Mouse (Mus musculus): ENCODE results near the gene Triap1. TPM values are rescaled to one million over a fixed set of nuclear protein-coding genes. Genes with fewer than 3 reads are reported as not detected.

The Triap1 gene
- polyA plus RNA-seq, 1 experiment from 2014 or later: 64.4 TPM

DNA sequence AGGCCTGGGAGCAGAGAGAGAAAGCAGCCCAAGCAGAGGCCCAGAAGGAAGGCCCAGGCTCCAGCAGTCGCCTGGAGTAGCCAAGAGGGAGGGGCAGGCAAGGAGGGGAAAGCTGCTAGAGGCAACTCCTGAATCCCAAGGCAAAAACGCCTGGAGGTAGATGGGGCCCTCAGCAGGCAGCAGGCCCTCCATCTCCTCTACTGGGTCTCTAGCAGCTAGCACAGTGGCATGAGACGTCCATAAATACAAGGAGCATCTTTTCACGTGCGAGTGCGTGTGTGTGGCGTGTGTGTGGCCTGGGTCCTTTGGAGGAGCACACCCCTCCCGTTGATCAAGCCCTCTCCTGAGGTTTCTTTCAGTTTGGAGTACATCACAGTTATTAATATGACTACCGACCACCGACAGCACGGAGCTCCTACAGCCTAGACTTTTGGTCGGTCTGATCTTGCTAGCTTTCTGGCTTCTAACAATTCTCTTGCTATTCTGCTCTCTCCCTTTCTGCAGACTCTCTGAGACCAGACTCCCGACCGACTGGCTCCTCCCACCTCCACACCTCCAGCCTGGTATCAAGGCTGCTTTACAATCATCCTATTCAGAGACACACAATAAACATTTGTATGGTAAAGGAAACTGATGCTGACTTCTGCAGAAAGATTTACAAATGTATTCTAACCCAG, 23.9 kb upstream of the Triap1 start:
- H3K27ac ChIP-seq: peak overlapping the region; percentile 88
- H3K36me3 ChIP-seq: no peaks in the 10 kb centered on the region
- 7% methylated on average over 14 of the region's 14 CpGs for WGBS
- H3K9me3 ChIP-seq: no peaks in the 10 kb centered on the region
- ATAC-seq (ENCODE audit: insufficient number of reproducible peaks, insufficient read depth, low FRiP score, low TSS enrichment, low read depth): no peak
- H3K27me3 ChIP-seq: no peaks in the 10 kb centered on the region
- peak overlapping the region; percentile 59 for H3K9ac ChIP-seq
- H3K4me1 ChIP-seq: peaks cover 51% of the 10 kb centered on the region
- H3K4me2 ChIP-seq: peak overlapping the region; percentile 81
- no peak overlapping the region for H3K4me3 ChIP-seq

DNA sequence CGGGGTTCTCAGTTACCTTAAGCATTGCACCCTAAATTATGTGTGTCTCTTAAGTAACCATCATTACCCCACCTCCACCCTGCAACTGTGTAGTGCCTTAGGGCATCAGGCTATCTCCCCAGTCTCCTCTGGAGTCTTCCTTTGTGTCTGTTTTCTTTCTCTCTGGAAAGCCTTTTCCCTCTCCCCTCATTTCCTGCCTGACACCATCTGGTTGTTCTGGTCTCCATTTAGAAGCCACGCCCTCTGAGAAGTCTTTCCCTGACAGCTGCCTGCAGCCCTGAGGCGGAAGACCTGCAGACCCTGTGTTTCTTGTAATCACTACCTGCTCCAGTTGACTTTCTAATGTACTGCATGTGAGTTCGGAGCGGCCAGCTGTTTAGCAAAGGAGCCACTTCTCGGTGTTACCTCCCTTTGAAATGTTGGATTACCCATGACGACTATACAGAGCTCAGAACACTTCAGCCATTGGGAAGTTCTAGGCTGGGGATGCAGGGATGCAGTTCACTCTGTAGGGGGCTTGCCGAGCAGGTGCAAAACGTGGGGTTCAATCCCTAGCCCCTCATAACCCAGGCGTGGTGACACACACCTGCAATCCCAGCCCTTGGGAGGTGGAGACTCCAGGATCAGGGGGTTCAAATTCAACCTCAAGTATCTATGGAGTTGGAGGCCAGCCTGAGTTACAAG, 23.2 kb upstream of the Triap1 start:
- Histone ChIP-seq H3K27ac (peak overlapping the region; percentile 88), H3K4me2 (peak overlapping the region; percentile 81), H3K4me3 (peak overlapping the region; percentile 8; the same call in 1 of the 2 replicates), H3K9ac (0 out of 2 replicates have a peak overlapping the region, but pooled peaks have one; percentile 49), H3K4me1 (peaks cover 49% of the 10 kb centered on the region), H3K36me3 (no peaks in the 10 kb centered on the region), H3K9me3 (no peaks in the 10 kb centered on the region), H3K27me3 (no peaks in the 10 kb centered on the region)
- 2% methylated on average over 10 of the region's 10 CpGs for WGBS
- peak; percentile 23; the same call in 1 of the 2 replicates for ATAC-seq (ENCODE audit: insufficient number of reproducible peaks, insufficient read depth, low FRiP score, low TSS enrichment, low read depth)

DNA sequence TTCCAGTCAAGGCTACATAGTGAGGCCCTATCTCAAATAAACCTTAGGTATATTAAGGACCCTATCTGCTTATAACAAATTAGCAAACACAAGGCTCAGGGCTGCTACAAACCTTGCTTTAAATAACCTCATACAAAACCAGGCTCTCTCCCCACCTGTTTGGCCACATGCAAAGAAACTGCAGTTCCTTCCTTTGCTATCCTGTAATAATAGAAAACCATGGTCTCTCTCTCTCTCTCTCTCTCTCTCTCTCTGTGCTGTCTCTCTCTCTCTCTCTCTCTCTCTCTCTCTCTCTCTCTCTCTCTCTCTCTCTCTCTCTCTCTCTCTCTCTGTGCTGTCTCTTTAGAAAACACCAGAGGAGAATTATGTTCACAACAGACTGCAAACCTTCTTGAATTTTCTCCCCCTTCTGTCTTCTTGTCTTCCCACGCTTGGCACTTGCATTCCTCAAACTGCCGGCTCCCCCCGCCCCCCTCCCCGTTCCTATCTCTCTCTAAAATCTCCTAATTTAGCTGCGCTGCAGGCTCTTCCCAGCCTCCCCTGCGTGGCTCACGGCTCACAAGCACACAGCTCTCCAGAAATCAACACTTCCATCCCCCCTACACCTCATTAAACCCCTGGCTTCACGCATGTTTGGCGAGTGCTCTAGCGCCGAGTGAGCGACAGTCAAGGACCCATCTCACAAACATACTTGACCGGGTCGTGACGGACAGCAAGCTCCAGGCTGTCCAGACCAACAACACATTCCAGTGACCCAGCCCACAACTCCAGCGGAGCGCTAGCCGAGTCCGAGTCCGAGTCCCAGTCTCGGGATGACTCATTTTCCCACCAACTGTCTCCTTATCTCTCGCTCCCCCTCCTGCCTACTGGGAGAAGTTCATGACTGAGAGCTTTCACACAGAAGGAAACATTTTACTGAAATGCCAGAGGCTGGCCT, 21.8 kb upstream of the Triap1 start:
- Histone ChIP-seq H3K4me1 (peaks cover 38% of the 10 kb centered on the region), H3K9ac (peak overlapping the region; percentile 67), H3K9me3 (no peaks in the 10 kb centered on the region), H3K4me3 (peak overlapping the region; percentile 43), H3K27ac (peak overlapping the region; percentile 88), H3K4me2 (peak overlapping the region; percentile 81), H3K27me3 (no peaks in the 10 kb centered on the region), H3K36me3 (no peaks in the 10 kb centered on the region)
- ATAC-seq (ENCODE audit: insufficient number of reproducible peaks, insufficient read depth, low FRiP score, low TSS enrichment, low read depth): peak; percentile 65
- WGBS: under 1% methylated on average over 22 of the region's 22 CpGs

DNA sequence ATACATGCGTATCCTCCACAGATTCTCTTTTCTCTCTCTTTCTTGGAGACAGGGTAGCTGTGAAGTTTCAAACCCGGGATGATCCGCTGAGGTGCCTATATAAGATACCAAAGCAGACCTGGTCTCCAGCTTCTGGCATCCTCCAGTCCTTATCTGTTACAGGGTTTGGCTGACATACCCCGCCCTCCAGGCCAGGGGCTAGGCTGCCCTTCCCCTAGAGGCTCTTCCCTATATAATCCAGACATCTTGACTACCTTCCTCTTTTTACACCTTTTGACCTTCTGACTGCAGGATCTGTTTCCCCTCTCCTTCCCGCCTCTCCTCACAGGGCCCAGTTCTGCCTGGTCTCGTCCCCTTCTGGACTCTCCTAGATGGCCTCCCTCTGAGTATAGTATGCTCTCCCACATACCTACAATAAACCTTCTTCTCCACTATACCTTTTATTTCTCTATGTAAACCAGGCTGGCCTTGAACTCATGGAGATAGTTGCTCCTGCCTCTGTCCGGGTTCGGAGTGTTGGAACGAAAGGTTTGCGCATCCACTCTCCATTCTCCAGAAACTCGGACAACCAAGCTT, 14.7 kb upstream of the Triap1 start:
- H3K27ac ChIP-seq: peak overlapping the region; percentile 91
- H3K4me3 ChIP-seq: peak overlapping the region; percentile 92
- peak overlapping the region; percentile 86 for H3K4me2 ChIP-seq
- WGBS: 28% methylated on average over 11 of the region's 11 CpGs
- no peaks in the 10 kb centered on the region for H3K9me3 ChIP-seq
- ATAC-seq (ENCODE audit: insufficient number of reproducible peaks, insufficient read depth, low FRiP score, low TSS enrichment, low read depth): peak; percentile 39; the same call in 1 of the 2 replicates
- peaks cover 19% of the 10 kb centered on the region for H3K4me1 ChIP-seq
- H3K9ac ChIP-seq: peak overlapping the region; percentile 95
- no peaks in the 10 kb centered on the region for H3K27me3 ChIP-seq
- peaks cover 18% of the 10 kb centered on the region for H3K36me3 ChIP-seq

DNA sequence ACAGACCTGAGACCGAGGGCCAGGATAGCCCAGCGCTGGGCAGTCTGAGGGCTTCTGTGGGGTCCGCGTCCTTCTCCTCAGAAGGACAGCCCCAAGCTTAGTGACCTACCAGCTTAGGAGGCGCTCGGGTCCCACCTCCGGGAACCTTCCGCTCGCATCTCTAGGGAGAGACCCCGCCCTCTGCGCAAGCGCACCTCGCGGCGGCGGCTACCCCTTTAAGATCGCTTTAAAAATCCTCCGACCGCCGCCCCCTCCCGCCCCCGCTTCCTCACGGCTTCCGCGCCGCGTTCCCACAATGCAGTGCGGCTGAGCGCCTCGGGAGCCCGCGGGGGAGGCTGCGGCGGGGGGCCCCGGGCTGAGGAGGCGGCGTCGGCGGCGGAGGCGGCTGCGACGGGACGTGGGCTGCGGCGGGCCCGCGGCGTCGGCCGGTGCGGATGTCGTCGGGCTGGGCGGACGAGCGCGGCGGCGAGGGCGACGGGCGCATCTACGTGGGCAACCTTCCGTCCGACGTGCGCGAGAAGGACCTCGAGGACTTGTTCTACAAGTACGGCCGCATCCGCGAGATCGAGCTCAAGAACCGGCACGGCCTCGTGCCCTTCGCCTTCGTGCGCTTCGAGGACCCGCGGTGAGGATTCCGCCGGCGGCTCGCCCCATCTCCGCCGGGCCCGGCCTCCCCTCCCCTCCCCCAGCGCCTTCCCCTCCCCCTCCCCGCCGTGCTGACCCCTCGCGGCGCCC, 14.0 kb upstream of the Triap1 start, which contains the start of gene Srsf9:
Gene Srsf9, plus strand, starts transcription at position 303 of the 735 bp plus-strand sequence.
- H3K4me2 ChIP-seq: peak within 1 kb of the TSS; percentile 86
- ATAC-seq (ENCODE audit: insufficient number of reproducible peaks, insufficient read depth, low FRiP score, low TSS enrichment, low read depth): peak; percentile 86
- under 1% methylated on average over 77 of the region's 97 CpGs for WGBS
- H3K36me3 ChIP-seq: peaks cover 25% of the 10 kb centered on the region
- peaks cover 19% of the 10 kb centered on the region for H3K4me1 ChIP-seq
- peak within 1 kb of the TSS; percentile 95 for H3K9ac ChIP-seq
- peak within 1 kb of the TSS; percentile 92 for H3K4me3 ChIP-seq
- no peaks in the 10 kb centered on the region for H3K27me3 ChIP-seq
- H3K27ac ChIP-seq: peak within 1 kb of the TSS; percentile 91
- no peaks in the 10 kb centered on the region for H3K9me3 ChIP-seq

DNA sequence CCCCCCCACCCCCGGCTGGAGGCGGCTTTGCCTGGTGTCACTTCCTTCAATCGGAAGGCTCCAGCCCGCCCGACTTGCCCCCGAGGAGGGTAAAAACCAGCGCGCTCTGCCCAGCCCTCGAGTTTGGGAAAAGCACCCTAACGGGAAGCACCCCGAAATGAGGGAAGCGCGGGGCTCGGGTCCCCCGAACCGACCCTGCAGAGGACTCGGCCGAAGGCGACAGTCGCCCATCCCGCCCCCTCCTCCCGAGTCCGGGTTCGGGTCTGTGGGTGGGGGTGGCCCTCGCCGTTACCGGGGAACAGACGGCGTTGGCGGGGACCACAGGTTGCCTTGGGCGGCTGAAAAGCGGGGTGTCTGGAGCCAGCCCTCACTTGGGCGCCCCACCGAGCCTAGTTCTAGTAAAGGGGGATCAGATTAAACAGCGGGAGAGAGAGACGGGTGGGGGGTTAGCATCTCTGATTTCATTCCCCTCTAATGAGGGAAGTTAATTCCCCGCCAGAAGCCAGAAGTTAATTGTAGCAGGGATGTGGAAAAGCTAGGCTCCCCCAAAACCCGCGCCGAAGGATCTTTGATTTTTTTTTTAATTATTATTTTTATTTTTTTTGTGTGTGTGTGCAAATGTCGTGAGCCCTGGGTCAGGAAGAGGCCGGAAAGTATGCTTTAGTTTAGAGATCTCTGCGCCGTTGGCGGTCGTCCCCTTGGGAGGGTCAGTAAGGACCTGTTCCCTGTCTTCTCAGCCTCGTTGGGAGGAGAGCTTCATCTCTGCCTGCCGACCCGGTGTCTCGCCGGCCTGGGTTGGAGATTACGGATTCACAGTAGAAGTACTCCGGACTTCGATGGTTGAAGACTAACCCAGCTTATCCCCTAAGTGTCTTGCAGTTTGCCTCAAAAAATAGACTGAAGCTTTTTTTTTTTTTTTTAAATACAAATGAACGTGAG, 13.1 kb upstream of the Triap1 start:
- under 1% methylated on average over 54 of the region's 55 CpGs for WGBS
- H3K4me1 ChIP-seq: peaks cover 19% of the 10 kb centered on the region
- no peaks in the 10 kb centered on the region for H3K27me3 ChIP-seq
- peaks cover 33% of the 10 kb centered on the region for H3K36me3 ChIP-seq
- no peaks in the 10 kb centered on the region for H3K9me3 ChIP-seq
- H3K4me2 ChIP-seq: peak overlapping the region; percentile 86
- H3K27ac ChIP-seq: peak overlapping the region; percentile 91
- ATAC-seq (ENCODE audit: insufficient number of reproducible peaks, insufficient read depth, low FRiP score, low TSS enrichment, low read depth): no peak
- peak overlapping the region; percentile 95 for H3K9ac ChIP-seq
- peak overlapping the region; percentile 92 for H3K4me3 ChIP-seq

DNA sequence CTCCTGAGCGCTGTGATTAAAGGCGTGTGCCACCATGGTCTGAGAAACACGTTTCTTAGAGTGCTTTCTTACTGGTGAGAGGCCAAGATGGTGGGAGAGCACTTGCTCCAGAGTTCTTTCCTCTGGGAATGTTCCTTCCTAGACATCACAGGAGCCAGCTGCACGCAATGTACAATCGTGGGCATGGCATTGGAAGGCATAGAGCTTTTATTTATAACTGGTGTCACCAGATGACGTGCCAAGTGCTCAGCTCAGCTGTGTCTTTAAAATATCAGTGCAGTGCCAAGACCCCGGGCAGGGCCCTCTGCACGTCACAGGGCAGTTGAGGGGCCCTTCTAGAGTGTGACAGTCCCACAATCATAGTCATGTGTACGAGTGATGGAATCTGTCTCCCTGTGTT, 10.1 kb upstream of the Triap1 start:
- ATAC-seq (ENCODE audit: insufficient number of reproducible peaks, insufficient read depth, low FRiP score, low TSS enrichment, low read depth): no peak
- 82% methylated on average over 9 of the region's 9 CpGs for WGBS
- H3K27me3 ChIP-seq: no peaks in the 10 kb centered on the region
- no peak overlapping the region for H3K4me3 ChIP-seq
- peaks cover 16% of the 10 kb centered on the region for H3K4me1 ChIP-seq
- H3K4me2 ChIP-seq: no peak overlapping the region
- H3K36me3 ChIP-seq: peaks cover 64% of the 10 kb centered on the region
- no peak overlapping the region for H3K9ac ChIP-seq
- no peak overlapping the region for H3K27ac ChIP-seq
- no peaks in the 10 kb centered on the region for H3K9me3 ChIP-seq

DNA sequence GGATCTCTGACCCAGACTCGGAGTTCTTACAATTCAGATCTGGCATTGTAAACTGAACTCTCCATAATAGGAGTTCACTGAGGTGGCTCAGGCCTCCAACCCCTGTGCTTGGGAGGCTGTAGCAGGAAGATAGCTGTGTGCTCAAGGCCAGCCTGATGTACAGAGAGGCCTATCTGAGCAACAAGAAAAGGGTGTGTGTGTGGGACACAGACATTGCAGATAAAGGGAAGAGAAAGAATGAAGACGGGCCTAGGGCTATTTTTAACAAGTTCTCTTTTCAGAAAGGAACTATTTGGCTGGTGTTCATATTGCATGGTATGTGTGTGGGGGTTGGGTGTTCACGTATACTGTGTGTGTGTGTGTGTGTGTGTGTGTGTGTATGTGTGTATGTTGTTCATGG, 7.4 kb upstream of the Triap1 start:
- no peak overlapping the region for H3K27ac ChIP-seq
- WGBS: 77% methylated on average over 3 of the region's 3 CpGs
- peaks cover 79% of the 10 kb centered on the region for H3K36me3 ChIP-seq
- no peaks in the 10 kb centered on the region for H3K9me3 ChIP-seq
- H3K27me3 ChIP-seq: no peaks in the 10 kb centered on the region
- H3K4me2 ChIP-seq: no peak overlapping the region
- peaks cover 8% of the 10 kb centered on the region; the same call in 1 of the 2 replicates for H3K4me1 ChIP-seq
- ATAC-seq (ENCODE audit: insufficient number of reproducible peaks, insufficient read depth, low FRiP score, low TSS enrichment, low read depth): no peak
- no peak overlapping the region for H3K4me3 ChIP-seq
- no peak overlapping the region for H3K9ac ChIP-seq

DNA sequence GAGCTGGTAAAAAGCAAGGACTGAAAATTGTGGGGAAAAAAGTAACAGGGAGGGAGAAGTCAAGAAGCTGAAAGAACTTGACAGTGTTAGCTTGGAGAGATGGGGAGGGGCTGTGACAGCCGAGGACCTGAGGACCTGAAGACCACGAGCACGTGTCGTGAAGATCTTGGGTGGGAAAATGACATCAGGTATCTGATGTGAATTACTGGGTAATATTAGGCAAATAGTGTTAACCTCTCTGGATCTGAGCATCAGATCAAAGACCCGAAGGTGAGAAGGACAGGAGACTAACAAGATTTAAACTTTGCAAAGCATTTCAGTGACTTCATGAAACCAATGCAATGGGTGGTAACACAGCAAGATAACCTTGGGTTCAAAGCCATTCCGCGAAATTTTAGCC, 1.0 kb upstream of the Triap1 start:
- WGBS: 31% methylated on average over 7 of the region's 7 CpGs
- peak overlapping the region; percentile 90; the same call in 1 of the 2 replicates for H3K9ac ChIP-seq

More for the DNA sequence above, 1.0 kb upstream of the Triap1 start:
- Histone ChIP-seq H3K4me1 (peaks cover 11% of the 10 kb centered on the region), H3K27me3 (no peaks in the 10 kb centered on the region), H3K4me2 (peak overlapping the region; percentile 73), H3K27ac (no peak overlapping the region), H3K36me3 (peaks cover 52% of the 10 kb centered on the region), H3K9me3 (no peaks in the 10 kb centered on the region), H3K4me3 (peak overlapping the region; percentile 72)
- no peak for ATAC-seq (ENCODE audit: insufficient number of reproducible peaks, insufficient read depth, low FRiP score, low TSS enrichment, low read depth)
